Mouse (Mus musculus): ENCODE measurements at regions not wholly inside any gene's neighbourhood (a gene's known extent, or its start where the extent isn't known, plus 50 kb on each side); places are given as distances from the start of the nearest gene placed in this dataset.

GRCm38 (mm10) chr4:105327711-105328471 is 170.7 kb downstream of the Plpp3 start:
- ATAC-seq: no peak

- ATAC-seq: no peak
These were observed 171.6 kb downstream of the Plpp3 start for GRCm38 (mm10) chr4:105328776-105329175.

- ATAC-seq: no peak
These were observed 174.9 kb downstream of the Plpp3 start for GRCm38 (mm10) chr4:105332081-105332480.

GRCm38 (mm10) chr4:105335872-105336271 is 178.7 kb downstream of the Plpp3 start:
- ATAC-seq: no peak

GRCm38 (mm10) chr4:105336557-105336956 is 179.4 kb downstream of the Plpp3 start:
- ATAC-seq: no peak

- ATAC-seq: no peak
These were observed 181.0 kb downstream of the Plpp3 start for GRCm38 (mm10) chr4:105338131-105338530.

GRCm38 (mm10) chr4:105338861-105339260 is 181.7 kb downstream of the Plpp3 start:
- no peak for ATAC-seq

- no peak for ATAC-seq
These were observed 184.1 kb downstream of the Plpp3 start for GRCm38 (mm10) chr4:105341274-105341673.

GRCm38 (mm10) chr4:105346846-105347245 is 189.7 kb downstream of the Plpp3 start:
- ATAC-seq: no peak

GRCm38 (mm10) chr4:105347911-105348310 is 190.8 kb downstream of the Plpp3 start:
- ATAC-seq: no peak

- no peak for ATAC-seq
These were observed 192.4 kb downstream of the Plpp3 start for GRCm38 (mm10) chr4:105349316-105350207.

- no peak for ATAC-seq
These were observed 195.2 kb downstream of the Plpp3 start for GRCm38 (mm10) chr4:105352342-105352741.

GRCm38 (mm10) chr4:105352953-105353352 is 195.8 kb downstream of the Plpp3 start:
- no peak for ATAC-seq

- ATAC-seq: no peak
These were observed 196.9 kb downstream of the Plpp3 start for GRCm38 (mm10) chr4:105354097-105354496.

- no peak for ATAC-seq
These were observed 199.5 kb downstream of the Plpp3 start for GRCm38 (mm10) chr4:105356616-105357015.

- ATAC-seq: no peak
These were observed 201.6 kb downstream of the Plpp3 start for GRCm38 (mm10) chr4:105358725-105359124.

GRCm38 (mm10) chr4:105364496-105364895 is 207.3 kb downstream of the Plpp3 start:
- no peak for ATAC-seq

GRCm38 (mm10) chr4:105365076-105365475 is 207.9 kb downstream of the Plpp3 start:
- no peak for ATAC-seq

GRCm38 (mm10) chr4:105376591-105376990 is 219.4 kb downstream of the Plpp3 start:
- no peak for ATAC-seq

- no peak for ATAC-seq
These were observed 220.5 kb downstream of the Plpp3 start for GRCm38 (mm10) chr4:105377469-105378187.

- ATAC-seq: no peak
These were observed 227.7 kb downstream of the Plpp3 start for GRCm38 (mm10) chr4:105384826-105385225.

- ATAC-seq: no peak
These were observed 228.3 kb downstream of the Plpp3 start for GRCm38 (mm10) chr4:105385481-105385880.

GRCm38 (mm10) chr4:105390378-105390777 is 233.2 kb downstream of the Plpp3 start:
- no peak for ATAC-seq

Data from activated CD4-positive, CD25-positive, alpha-beta regulatory T cell, adult 4 months (primary cell).